Mouse (Mus musculus): Measurements from ENCODE around the gene Immt. TPM values are rescaled to one million over a fixed set of nuclear protein-coding genes. Genes with fewer than 3 reads are reported as not detected.
"Not testable (repeated sequence)": the region's sequence is repeated elsewhere in the genome, so short reads cannot be mapped to it uniquely, and the experiment has no call there.

Immt gene
- total RNA-seq, 1 experiment from 2014 or later: 157 TPM

DNA sequence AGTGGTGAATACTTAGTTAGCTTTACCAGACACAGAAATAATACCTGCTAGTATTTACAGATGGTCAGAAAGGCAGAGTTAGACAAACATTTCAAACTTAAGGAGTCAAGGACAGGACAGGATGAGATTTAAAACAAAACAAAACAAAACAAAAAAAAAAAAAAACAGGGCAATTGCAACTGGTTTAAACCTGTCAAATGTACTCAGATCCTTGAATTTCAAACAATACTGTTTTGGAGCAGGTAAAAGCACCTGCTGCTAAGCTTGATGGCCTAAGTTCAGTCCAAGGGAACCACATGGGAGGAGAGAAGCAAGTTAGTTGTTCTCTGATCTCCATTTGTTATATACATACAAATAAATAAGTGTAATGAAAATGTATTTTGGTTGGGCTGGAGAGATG is 8.7 kb downstream of the Immt start:
- no peak for ATAC-seq (replicated peaks; ENCODE audit: low read depth, poor library complexity, severe bottlenecking)

GRCm38 (mm10) chr6:71840597-71841290 is 9.6 kb downstream of the Immt start:
- ATAC-seq (replicated peaks; ENCODE audit: low read depth, poor library complexity, severe bottlenecking): no peak

DNA sequence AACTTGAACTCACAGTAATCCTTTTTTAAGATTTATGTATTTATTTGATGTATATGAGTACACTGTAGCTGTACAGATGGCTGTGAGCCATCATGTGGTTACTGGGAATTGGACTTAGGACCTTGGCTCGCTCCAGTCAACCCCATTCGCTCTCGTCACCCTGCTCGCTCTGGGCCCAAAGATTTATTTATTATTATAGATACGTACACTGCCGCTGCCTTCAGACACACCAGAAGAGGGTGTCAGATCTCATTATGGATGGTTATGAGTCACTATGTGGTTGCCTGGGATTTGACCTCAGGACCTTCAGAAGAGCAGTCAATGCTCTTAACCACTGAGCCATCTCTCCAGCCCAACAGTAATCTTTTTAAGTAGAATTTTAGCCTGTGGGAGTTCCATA is 15.8 kb downstream of the Immt start:
- not testable (repeated sequence) for ATAC-seq (replicated peaks; ENCODE audit: low read depth, poor library complexity, severe bottlenecking)

DNA sequence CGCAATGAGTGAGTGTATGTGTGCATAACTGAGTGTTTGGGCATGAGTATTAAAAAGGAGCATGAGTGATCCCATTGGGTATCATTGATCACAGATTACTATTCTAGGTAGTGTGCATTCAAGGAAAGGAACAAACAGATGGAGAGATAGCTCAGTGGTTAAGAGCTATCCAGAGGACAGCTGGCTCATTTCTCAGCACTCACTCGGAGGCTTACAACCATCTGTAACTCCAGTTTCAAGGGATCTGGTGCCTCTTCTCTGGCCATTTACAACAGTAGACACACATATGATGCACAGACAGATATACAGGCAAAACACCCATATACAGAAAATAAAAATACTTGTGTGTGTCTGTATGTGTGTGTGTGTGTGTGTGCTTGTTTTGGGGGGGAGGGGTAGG is 36.6 kb downstream of the Immt start:
- no peak for ATAC-seq (replicated peaks; ENCODE audit: low read depth, poor library complexity, severe bottlenecking)

- no peak for ATAC-seq (replicated peaks; ENCODE audit: low read depth, poor library complexity, severe bottlenecking)
Observed at GRCm38 (mm10) chr6:71868809-71869208, 37.7 kb downstream of the Immt start.

GRCm38 (mm10) chr6:71871396-71871795 is 40.3 kb downstream of the Immt start:
- no peak for ATAC-seq (replicated peaks; ENCODE audit: low read depth, poor library complexity, severe bottlenecking)

GRCm38 (mm10) chr6:71877965-71878760 is 47.0 kb downstream of the Immt start:
- peak; percentile 59 for ATAC-seq (replicated peaks; ENCODE audit: low read depth, poor library complexity, severe bottlenecking)

GRCm38 (mm10) chr6:71893263-71893662 is 62.1 kb downstream of the Immt start:
- no peak for ATAC-seq (replicated peaks; ENCODE audit: low read depth, poor library complexity, severe bottlenecking)

DNA sequence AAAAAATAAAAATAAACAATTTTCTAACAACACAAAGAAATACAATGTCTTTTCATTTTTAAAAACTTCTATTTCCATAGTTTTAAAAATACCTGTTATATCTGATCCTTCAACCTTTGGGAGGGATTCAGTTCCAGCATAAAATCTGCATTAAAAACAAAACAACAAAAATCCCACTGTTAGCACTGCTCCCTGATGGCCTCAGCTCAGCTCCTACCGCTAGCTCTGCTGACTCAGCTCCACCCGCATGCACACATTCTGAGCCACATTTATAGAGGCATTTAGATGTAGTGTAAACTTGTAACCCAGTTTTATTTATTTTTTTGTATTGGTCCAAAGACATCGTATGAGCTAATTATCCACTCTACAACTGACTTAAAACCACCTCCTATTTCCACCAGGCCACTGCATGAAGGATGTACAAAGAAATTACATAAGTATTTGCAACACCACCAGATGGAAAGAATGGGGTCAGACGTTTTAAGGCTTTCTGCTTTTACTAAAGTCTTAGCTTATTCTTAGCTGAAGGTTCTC is 76.6 kb downstream of the Immt start:
- no peak for ATAC-seq (replicated peaks; ENCODE audit: low read depth, poor library complexity, severe bottlenecking)

DNA sequence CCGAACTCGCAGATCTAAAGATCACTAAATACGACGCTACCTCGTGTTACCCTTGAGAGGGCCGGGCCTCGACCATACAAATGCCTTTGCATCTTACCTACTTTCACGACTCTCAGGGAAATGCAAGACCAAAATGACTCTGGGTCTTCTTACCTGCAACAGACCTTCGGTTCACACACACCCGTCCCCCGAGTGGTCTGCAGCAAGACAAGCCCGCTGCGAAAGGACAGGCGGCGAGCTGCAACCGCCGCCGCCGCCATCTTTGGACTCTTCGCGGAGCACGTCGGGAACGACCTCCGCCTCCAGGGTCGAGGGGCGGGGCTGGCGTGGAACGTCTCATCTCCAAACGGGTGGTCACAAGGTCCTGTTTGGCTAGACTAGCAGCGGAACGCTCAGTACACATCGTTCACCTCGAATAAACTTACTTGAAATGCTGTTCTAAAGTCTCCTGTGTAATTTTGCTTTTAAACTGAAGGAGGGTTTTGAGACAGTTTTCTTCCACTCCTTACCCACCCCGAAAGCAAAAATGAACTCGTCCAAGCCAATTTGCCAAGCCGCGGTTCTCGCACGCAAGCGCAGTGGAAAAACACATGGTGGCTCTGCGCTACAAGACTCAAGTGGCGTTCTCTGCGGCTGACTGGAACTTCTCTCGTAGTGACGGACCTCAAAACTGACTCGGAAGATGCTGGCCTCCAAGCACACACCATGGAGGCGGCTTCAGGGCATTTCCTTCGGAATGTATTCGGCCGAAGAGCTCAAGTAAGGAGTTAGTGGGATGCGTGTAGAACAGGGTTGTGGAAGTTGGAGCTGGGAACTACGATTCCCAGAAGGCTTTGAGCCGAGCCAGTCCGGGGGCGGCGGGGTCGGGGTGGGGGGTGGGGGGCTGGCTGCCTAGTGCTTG is 77.6 kb downstream of the Immt start, which contains the start of the genes Ptcd3 and Polr1a:
Gene Ptcd3 (minus strand): TSS at position 270 of the 901 bp plus-strand sequence.
Gene Polr1a (plus strand): TSS at position 573 of the 901 bp plus-strand sequence.
- ATAC-seq (replicated peaks; ENCODE audit: low read depth, poor library complexity, severe bottlenecking): peak; percentile 95

GRCm38 (mm10) chr6:71909384-71909783 is 78.3 kb downstream of the Immt start:
- no peak for ATAC-seq (replicated peaks; ENCODE audit: low read depth, poor library complexity, severe bottlenecking)

- ATAC-seq (replicated peaks; ENCODE audit: low read depth, poor library complexity, severe bottlenecking): no peak
Observed at GRCm38 (mm10) chr6:71909840-71910239, 78.7 kb downstream of the Immt start.

DNA sequence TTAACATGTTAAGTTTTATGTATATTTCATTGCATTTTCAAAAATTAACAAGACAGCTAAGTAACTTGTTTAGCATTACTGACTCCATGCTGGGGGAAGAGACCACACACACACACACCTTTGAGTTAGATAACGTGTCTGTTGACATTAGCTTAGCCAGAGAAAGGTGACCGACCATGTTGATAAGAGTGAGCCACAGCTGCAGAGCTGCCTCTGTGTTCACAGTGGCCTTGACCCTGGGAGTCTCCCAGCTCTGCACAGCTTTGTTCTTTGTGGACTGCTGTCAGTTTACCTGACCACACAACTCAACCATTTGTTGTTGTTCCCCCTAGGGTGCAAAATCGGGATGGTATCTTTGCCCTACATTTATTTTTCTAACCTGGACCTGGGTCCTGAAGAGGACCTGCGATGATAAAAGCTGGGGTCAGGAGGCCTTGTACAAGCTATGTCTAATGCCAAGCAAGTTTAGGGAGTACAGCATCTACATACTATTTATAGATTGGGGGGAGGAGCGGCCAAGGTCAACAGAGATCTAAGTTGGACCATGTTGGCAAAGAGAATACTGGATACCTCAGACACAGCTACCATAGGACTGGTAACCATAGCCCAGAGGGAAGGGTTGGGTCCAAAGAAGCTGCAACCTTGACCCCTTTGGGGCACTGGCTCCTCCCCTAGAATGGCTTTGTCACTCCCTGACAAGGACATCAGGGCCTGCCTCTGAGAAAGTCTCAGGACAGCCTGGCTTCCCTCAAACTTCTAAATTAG is 80.7 kb downstream of the Immt start:
- no peak for ATAC-seq (replicated peaks; ENCODE audit: low read depth, poor library complexity, severe bottlenecking)

DNA sequence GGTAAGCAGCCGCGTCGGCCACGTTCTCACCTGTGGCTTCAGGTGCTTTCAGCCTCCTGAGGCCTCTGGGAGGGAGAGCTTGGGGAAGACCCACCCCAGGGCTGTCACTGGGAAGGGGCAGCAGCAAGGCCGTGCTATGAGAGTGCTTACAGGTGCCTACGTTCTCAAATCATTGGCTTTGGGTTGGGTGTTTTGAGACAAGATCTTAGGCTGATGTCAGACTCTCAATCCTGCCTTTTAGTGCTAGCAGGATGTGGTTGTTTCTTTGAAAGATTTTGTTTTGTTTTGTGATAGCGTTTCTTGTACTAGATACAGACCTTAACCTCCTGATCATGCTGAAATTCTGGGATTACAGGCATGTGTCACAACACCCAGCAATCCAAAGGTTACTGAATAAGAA is 89.6 kb downstream of the Immt start:
- ATAC-seq (replicated peaks; ENCODE audit: low read depth, poor library complexity, severe bottlenecking): no peak

DNA sequence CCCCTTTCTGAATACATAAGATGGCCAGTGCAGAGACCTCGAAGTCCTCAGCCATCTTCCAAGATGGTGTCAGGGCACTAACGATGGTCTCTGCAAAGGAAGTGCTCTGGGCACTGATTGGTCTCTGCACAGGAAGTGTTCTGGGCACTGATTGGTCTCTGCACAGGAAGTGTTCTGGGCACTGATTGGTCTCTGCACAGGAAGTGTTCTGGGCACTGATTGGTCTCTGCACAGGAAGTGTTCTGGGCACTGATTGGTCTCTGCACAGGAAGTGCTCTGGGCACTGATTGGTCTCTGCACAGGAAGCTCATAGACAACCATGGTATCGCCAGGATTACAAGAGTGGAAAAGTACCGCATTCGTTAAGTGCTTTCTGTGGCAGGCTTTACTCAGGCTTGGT is 94.1 kb downstream of the Immt start:
- peak; percentile 64 for ATAC-seq (replicated peaks; ENCODE audit: low read depth, poor library complexity, severe bottlenecking)
